Mouse (Mus musculus): ENCODE data around the gene Shank2. TPM values are rescaled to one million over a fixed set of nuclear protein-coding genes. Genes with fewer than 3 reads are reported as not detected.
A peak's percentile ranks its signal among the peaks of the same experiment; 100 is the strongest.

Shank2 gene
- polyA plus RNA-seq, 1 experiment from 2014 or later, result 5.8 TPM

GRCm38 (mm10) chr7:144329403-144329890, 327.7 kb downstream of the Shank2 start:
- Histone ChIP-seq H3K9me3 (no peaks in the 10 kb centered on the region), H3K27ac (no peak overlapping the region), H3K4me3 (replicated peaks) (no peak overlapping the region), H3K9ac (replicated peaks) (no peak overlapping the region), H3K4me2 (replicated peaks) (no peak overlapping the region), H3K4me1 (replicated peaks) (no peaks in the 10 kb centered on the region), H3K27me3 (no peaks in the 10 kb centered on the region), H3K36me3 (no peaks in the 10 kb centered on the region)
- 75% methylated on average over 2 of the region's 2 CpGs for WGBS
- ATAC-seq, result no peak

DNA sequence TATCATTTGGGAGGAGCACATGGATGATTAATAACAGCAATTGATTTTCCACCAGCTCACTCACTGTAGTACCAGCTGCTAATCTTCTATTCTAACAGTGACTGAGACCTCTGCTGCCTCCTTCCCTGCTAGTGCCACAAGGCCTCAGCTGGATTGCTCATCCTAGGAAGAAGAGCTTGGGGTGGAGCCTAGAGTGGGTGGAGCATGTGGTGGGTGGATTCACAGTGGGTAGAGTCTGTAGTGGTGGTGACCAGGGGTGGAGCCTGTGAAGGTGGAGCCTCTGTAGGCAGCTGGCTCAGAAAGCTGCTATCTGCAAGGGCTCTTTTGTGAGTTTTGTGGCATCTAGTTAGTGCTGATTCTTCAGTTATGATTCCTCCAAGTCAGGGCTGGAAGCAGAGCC, 334.9 kb downstream of the Shank2 start:
- H3K27ac ChIP-seq, result no peak overlapping the region
- H3K4me3 ChIP-seq (replicated peaks), result no peak overlapping the region
- H3K9me3 ChIP-seq, result no peaks in the 10 kb centered on the region
- H3K36me3 ChIP-seq, result no peaks in the 10 kb centered on the region
- H3K4me1 ChIP-seq (replicated peaks), result no peaks in the 10 kb centered on the region
- no peak overlapping the region for H3K4me2 ChIP-seq (replicated peaks)
- H3K9ac ChIP-seq (replicated peaks), result no peak overlapping the region
- ATAC-seq, result 0 out of 2 replicates have a peak, but pooled peaks have one; percentile 50
- H3K27me3 ChIP-seq, result no peaks in the 10 kb centered on the region

- H3K9me3 ChIP-seq, result no peaks in the 10 kb centered on the region
- no peak overlapping the region for H3K4me3 ChIP-seq (replicated peaks)
- ATAC-seq, result no peak
- H3K4me1 ChIP-seq (replicated peaks), result no peaks in the 10 kb centered on the region
- no peak overlapping the region for H3K9ac ChIP-seq (replicated peaks)
- no peak overlapping the region for H3K27ac ChIP-seq
- no peaks in the 10 kb centered on the region for H3K36me3 ChIP-seq
- H3K4me2 ChIP-seq (replicated peaks), result no peak overlapping the region
- 90% methylated on average over 5 of the region's 5 CpGs for WGBS
- H3K27me3 ChIP-seq, result no peaks in the 10 kb centered on the region
These were observed 337.0 kb downstream of the Shank2 start for GRCm38 (mm10) chr7:144338694-144339093.

DNA sequence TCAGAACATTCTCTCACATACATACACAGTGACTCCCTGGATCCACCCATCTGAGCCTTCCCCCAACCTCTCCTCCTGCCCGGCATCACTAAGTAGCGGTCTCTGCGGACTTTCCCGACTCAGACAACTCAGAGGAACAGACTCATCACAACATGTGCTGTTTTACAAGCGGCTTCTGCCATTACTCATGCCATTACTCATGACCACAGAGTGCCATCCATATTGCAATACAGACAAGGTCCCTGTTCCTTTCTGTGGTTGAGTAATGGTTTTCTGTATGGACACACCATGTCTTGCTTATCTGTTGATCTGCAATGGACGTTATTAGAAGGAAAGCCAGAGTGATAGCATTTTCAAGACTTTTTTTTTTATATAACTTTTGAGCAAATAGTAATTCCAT, 338.6 kb downstream of the Shank2 start:
- no peak for ATAC-seq
- no peaks in the 10 kb centered on the region for H3K4me1 ChIP-seq (replicated peaks)
- no peaks in the 10 kb centered on the region for H3K36me3 ChIP-seq
- H3K27ac ChIP-seq, result no peak overlapping the region
- no peak overlapping the region for H3K9ac ChIP-seq (replicated peaks)
- H3K4me2 ChIP-seq (replicated peaks), result no peak overlapping the region
- no peak overlapping the region for H3K4me3 ChIP-seq (replicated peaks)
- 91% methylated on average over 6 of the region's 6 CpGs for WGBS
- H3K27me3 ChIP-seq, result no peaks in the 10 kb centered on the region
- H3K9me3 ChIP-seq, result peaks cover 3% of the 10 kb centered on the region; the same call in 1 of the 2 replicates

GRCm38 (mm10) chr7:144366133-144366532, 364.4 kb downstream of the Shank2 start:
- Histone ChIP-seq H3K9ac (replicated peaks) (no peak overlapping the region), H3K27me3 (no peaks in the 10 kb centered on the region), H3K27ac (no peak overlapping the region), H3K4me2 (replicated peaks) (no peak overlapping the region), H3K4me3 (replicated peaks) (no peak overlapping the region), H3K36me3 (no peaks in the 10 kb centered on the region; the same call in 1 of the 2 replicates), H3K4me1 (replicated peaks) (0 out of 2 replicates have a peak, but pooled peaks cover 11% of the 10 kb centered on the region), H3K9me3 (no peaks in the 10 kb centered on the region; the same call in 1 of the 2 replicates)
- no peak for ATAC-seq
- WGBS, result 93% methylated on average over 2 of the region's 2 CpGs

- Histone ChIP-seq H3K27me3 (no peaks in the 10 kb centered on the region), H3K9me3 (no peaks in the 10 kb centered on the region), H3K36me3 (no peaks in the 10 kb centered on the region; the same call in 1 of the 2 replicates), H3K4me3 (replicated peaks) (no peak overlapping the region), H3K4me2 (replicated peaks) (no peak overlapping the region), H3K27ac (no peak overlapping the region), H3K4me1 (replicated peaks) (peaks cover 10% of the 10 kb centered on the region), H3K9ac (replicated peaks) (no peak overlapping the region)
- 87% methylated on average over 8 of the region's 8 CpGs for WGBS
- no peak for ATAC-seq
These were observed 371.3 kb downstream of the Shank2 start for GRCm38 (mm10) chr7:144373059-144373458.

GRCm38 (mm10) chr7:144375483-144375882, 373.8 kb downstream of the Shank2 start:
- H3K27me3 ChIP-seq, result no peaks in the 10 kb centered on the region
- H3K9ac ChIP-seq (replicated peaks), result no peak overlapping the region
- H3K27ac ChIP-seq, result no peak overlapping the region
- no peak overlapping the region for H3K4me2 ChIP-seq (replicated peaks)
- no peak for ATAC-seq
- no peaks in the 10 kb centered on the region for H3K9me3 ChIP-seq
- no peak overlapping the region for H3K4me3 ChIP-seq (replicated peaks)
- H3K36me3 ChIP-seq, result no peaks in the 10 kb centered on the region; the same call in 1 of the 2 replicates
- H3K4me1 ChIP-seq (replicated peaks), result peaks cover 26% of the 10 kb centered on the region
- WGBS, result 83% methylated on average over 2 of the region's 2 CpGs

- 84% methylated on average over 4 of the region's 4 CpGs for WGBS
- H3K9me3 ChIP-seq, result no peaks in the 10 kb centered on the region
- no peak overlapping the region for H3K4me2 ChIP-seq (replicated peaks)
- no peaks in the 10 kb centered on the region for H3K36me3 ChIP-seq
- H3K4me3 ChIP-seq (replicated peaks), result no peak overlapping the region
- no peaks in the 10 kb centered on the region for H3K27me3 ChIP-seq
- H3K9ac ChIP-seq (replicated peaks), result no peak overlapping the region
- peak; percentile 38; the same call in 1 of the 2 replicates for ATAC-seq
- H3K27ac ChIP-seq, result no peak overlapping the region; the same call in 1 of the 2 replicates
- peaks cover 29% of the 10 kb centered on the region for H3K4me1 ChIP-seq (replicated peaks)
These were observed 376.5 kb downstream of the Shank2 start for GRCm38 (mm10) chr7:144378254-144378653.

DNA sequence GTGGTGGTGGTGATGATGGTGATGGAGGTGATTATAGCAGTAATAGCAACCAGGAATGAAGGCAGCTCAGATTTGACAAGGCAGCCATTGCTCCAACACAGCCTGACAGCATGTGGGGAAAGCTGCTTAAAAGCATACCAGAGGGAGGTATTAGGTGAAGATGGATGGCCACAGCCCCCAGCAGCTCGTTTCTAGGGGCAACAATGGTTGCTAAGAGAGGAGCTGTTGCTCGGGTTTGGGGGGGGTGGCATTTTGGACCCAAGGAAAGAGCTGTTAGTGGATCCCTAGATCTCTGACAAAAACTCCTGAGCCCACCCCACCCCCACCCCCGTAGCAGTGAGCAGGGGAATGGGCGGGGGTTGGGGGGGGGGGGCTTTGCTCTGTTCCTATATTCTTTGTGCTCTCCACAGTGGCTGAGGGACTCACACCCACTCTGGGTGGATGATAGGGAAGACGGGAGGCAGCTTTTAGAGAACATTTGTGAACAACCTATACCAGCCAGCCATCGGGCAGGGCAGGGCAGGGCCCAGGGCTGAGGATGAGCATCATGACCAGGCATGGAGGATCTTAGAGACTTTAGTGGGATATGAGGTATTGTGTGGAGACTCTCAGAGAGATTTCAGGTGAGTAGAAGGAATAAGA, 377.6 kb downstream of the Shank2 start:
- H3K9me3 ChIP-seq, result no peaks in the 10 kb centered on the region
- H3K9ac ChIP-seq (replicated peaks), result no peak overlapping the region
- no peak overlapping the region for H3K4me2 ChIP-seq (replicated peaks)
- peaks cover 29% of the 10 kb centered on the region for H3K4me1 ChIP-seq (replicated peaks)
- no peak for ATAC-seq
- H3K27me3 ChIP-seq, result no peaks in the 10 kb centered on the region
- no peak overlapping the region for H3K27ac ChIP-seq
- H3K4me3 ChIP-seq (replicated peaks), result no peak overlapping the region
- 30% methylated on average over 6 of the region's 6 CpGs for WGBS
- no peaks in the 10 kb centered on the region for H3K36me3 ChIP-seq

GRCm38 (mm10) chr7:144381588-144381987, 379.9 kb downstream of the Shank2 start:
- Histone ChIP-seq H3K9ac (replicated peaks) (no peak overlapping the region), H3K4me1 (replicated peaks) (peaks cover 29% of the 10 kb centered on the region), H3K27ac (no peak overlapping the region), H3K4me2 (replicated peaks) (no peak overlapping the region), H3K4me3 (replicated peaks) (no peak overlapping the region), H3K27me3 (no peaks in the 10 kb centered on the region), H3K9me3 (no peaks in the 10 kb centered on the region), H3K36me3 (no peaks in the 10 kb centered on the region)
- ATAC-seq, result no peak
- WGBS, result 81% methylated on average over 10 of the region's 10 CpGs

- H3K36me3 ChIP-seq, result no peaks in the 10 kb centered on the region
- no peaks in the 10 kb centered on the region for H3K9me3 ChIP-seq
- H3K27me3 ChIP-seq, result no peaks in the 10 kb centered on the region
- no peak for ATAC-seq
- no peak overlapping the region for H3K4me3 ChIP-seq (replicated peaks)
- H3K4me1 ChIP-seq (replicated peaks), result no peaks in the 10 kb centered on the region
- H3K27ac ChIP-seq, result no peak overlapping the region
- no peak overlapping the region for H3K4me2 ChIP-seq (replicated peaks)
- 95% methylated on average over 6 of the region's 6 CpGs for WGBS
- H3K9ac ChIP-seq (replicated peaks), result no peak overlapping the region
These were observed 385.8 kb downstream of the Shank2 start for GRCm38 (mm10) chr7:144387537-144387936.

- H3K36me3 ChIP-seq, result no peaks in the 10 kb centered on the region
- no peaks in the 10 kb centered on the region for H3K4me1 ChIP-seq (replicated peaks)
- H3K9ac ChIP-seq (replicated peaks), result no peak overlapping the region
- 89% methylated on average over 2 of the region's 2 CpGs for WGBS
- no peak overlapping the region for H3K4me3 ChIP-seq (replicated peaks)
- ATAC-seq, result no peak
- H3K9me3 ChIP-seq, result no peaks in the 10 kb centered on the region
- H3K4me2 ChIP-seq (replicated peaks), result no peak overlapping the region
- no peaks in the 10 kb centered on the region for H3K27me3 ChIP-seq
- H3K27ac ChIP-seq, result no peak overlapping the region
These were observed 388.0 kb downstream of the Shank2 start for GRCm38 (mm10) chr7:144389704-144390103.

GRCm38 (mm10) chr7:144390676-144391075, 388.9 kb downstream of the Shank2 start:
- Histone ChIP-seq H3K36me3 (no peaks in the 10 kb centered on the region), H3K4me3 (replicated peaks) (no peak overlapping the region), H3K9ac (replicated peaks) (no peak overlapping the region), H3K4me2 (replicated peaks) (no peak overlapping the region), H3K4me1 (replicated peaks) (no peaks in the 10 kb centered on the region), H3K27me3 (no peaks in the 10 kb centered on the region), H3K9me3 (no peaks in the 10 kb centered on the region), H3K27ac (no peak overlapping the region)
- WGBS, result 43% methylated on average over 8 of the region's 8 CpGs
- ATAC-seq, result no peak

All from midbrain, embryonic 13.5 days (tissue).